Mouse (Mus musculus): ENCODE data around the gene Teddm2. TPM values are rescaled to one million over a fixed set of nuclear protein-coding genes. Genes with fewer than 3 reads are reported as not detected.

Teddm2 gene
- total and polyA plus RNA-seq, 3 experiments = 0.08 to 0.22 TPM; not detected in 1

DNA sequence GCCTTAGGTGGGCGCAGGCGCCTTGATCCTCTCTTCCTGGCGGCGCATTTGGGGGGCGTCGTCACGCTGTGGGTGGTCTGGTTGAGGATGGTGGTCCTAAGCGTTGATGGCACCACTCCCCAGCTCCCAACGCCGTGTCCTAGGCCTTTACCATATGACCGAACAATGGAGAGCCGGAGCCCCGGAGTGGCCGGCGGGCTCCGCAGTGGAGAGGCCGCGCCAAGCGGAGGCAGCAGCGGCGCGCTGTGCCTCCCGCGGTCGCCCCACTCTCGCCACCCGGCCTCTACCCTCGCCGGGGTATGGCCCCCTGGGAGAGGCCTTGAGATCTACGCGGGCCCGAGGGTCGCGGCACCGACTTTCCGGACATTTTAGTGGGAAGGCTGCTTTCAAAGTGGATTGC is 353 bp upstream of the Teddm2 start:
- Histone ChIP-seq H3K9me3 (replicated peaks; ENCODE audit: insufficient read depth, low read length) (no peaks in the 10 kb centered on the region), H3K36me3 (ENCODE audit: control insufficient read depth in 1 of 2, insufficient read depth in 2 of 2, low read length in 2 of 2) (peaks cover 5 to 6% of the 10 kb centered on the region in 2 experiments; a peak in 3 of 4 replicates), H3K9ac (ENCODE audit: control insufficient read depth, low read depth, low read length, poor library complexity, severe bottlenecking) (peak overlapping the region; percentile 84), H3K4me1 (ENCODE audit: control insufficient read depth in 1 of 2, insufficient read depth in 2 of 2, low read length in 2 of 2) (peaks cover 0 to 10% of the 10 kb centered on the region in 2 experiments; a peak in 2 of 4 replicates), H3K27ac (ENCODE audit: control insufficient read depth, low read depth, low read length) (peak overlapping the region; percentile 45), H3K79me2 (ENCODE audit: control insufficient read depth, insufficient read depth, low read length, poor library complexity) (peaks cover 15% of the 10 kb centered on the region), H3K4me3 (ENCODE audit: control insufficient read depth in 1 of 2, insufficient read depth in 1 of 2, low read depth in 2 of 2, low read length in 2 of 2) (peak overlapping the region; percentile 69 to 83), H3K27me3 (ENCODE audit: control insufficient read depth in 1 of 2, insufficient read depth in 2 of 2, low read length in 2 of 2) (no peaks in the 10 kb centered on the region)
- peak; percentile 49 for DNase-seq (ENCODE audit: low read depth, low spot score)
- no peak for TF ChIP-seq ZMIZ1 (IDR thresholded peaks at IDR 0.05; ENCODE audit: low read depth, low read length)
- no peak for TF ChIP-seq MAX (IDR thresholded peaks at IDR 0.05; ENCODE audit: low read length)
- TF ChIP-seq POLR2A (IDR thresholded peaks at IDR 0.05; ENCODE audit: control insufficient read depth in 1 of 2, insufficient read depth in 1 of 2, low read depth in 1 of 2, low read length in 2 of 2, poor library complexity in 1 of 2) = 0 out of 4 replicates have a peak, but pooled peaks of 1 of the 2 experiments have one; percentile 19
- TF ChIP-seq KAT2A (conservative IDR thresholded peaks at IDR 0.05; ENCODE audit: low read depth, low read length) = no peak
- 0 out of 2 replicates have a peak, but pooled peaks have one; percentile 17 for TF ChIP-seq CHD1 (IDR thresholded peaks at IDR 0.05; ENCODE audit: low read depth, low read length)

DNA sequence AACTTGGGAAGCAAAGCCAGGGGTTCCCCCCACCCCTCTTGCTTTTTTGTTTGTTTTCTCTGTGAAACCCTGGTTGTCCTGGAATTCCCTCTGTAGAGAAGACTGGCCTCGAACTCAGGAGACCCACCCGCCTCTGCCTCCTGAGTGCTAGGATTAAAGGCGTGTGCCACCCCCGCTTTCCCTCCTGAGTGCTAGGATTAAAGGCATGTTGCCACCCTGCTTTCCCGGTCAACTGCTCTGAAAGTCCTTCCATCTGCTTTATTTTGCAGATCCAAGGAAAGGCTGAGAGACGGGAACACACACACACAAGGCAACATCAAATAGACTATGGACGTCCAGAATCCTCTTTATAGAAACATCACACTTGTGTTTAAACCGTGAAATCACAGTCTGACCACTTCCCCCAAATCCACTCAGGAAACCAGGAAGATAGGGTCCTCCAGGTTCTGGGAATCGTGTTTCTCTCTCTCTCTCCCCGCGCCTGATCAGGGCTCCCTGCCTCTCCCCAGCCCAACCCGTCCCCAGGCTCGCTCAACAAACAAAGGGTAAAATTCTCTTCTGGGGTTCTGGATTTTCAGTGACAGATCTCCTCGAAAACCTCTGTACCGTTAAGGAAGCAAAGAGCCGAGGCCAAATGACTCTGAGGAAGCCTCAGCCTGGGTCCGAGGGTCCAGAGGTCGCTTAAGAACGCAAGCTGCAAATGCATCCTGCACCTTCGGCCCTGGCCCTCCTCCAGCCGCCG is 868 bp downstream of the Teddm2 start:
- Histone ChIP-seq H3K27ac (ENCODE audit: control insufficient read depth, low read depth, low read length) (0 out of 2 replicates have a peak overlapping the region, but pooled peaks have one; percentile 26), H3K27me3 (ENCODE audit: control insufficient read depth in 1 of 2, insufficient read depth in 2 of 2, low read length in 2 of 2) (no peaks in the 10 kb centered on the region), H3K9me3 (replicated peaks; ENCODE audit: insufficient read depth, low read length) (no peaks in the 10 kb centered on the region), H3K79me2 (ENCODE audit: control insufficient read depth, insufficient read depth, low read length, poor library complexity) (peaks cover 15% of the 10 kb centered on the region), H3K9ac (ENCODE audit: control insufficient read depth, low read depth, low read length, poor library complexity, severe bottlenecking) (peak overlapping the region; percentile 63), H3K4me1 (ENCODE audit: control insufficient read depth in 1 of 2, insufficient read depth in 2 of 2, low read length in 2 of 2) (peaks cover 0 to 10% of the 10 kb centered on the region in 2 experiments; a peak in 2 of 4 replicates), H3K36me3 (ENCODE audit: control insufficient read depth in 1 of 2, insufficient read depth in 2 of 2, low read length in 2 of 2) (peaks cover 5 to 6% of the 10 kb centered on the region in 2 experiments; a peak in 3 of 4 replicates), H3K4me3 (ENCODE audit: control insufficient read depth in 1 of 2, insufficient read depth in 1 of 2, low read depth in 2 of 2, low read length in 2 of 2) (peak overlapping the region; percentile 64 to 80)
- DNase-seq (ENCODE audit: low read depth, low spot score) = no peak
- 0 out of 2 replicates have a peak, but pooled peaks have one; percentile 6 for TF ChIP-seq RCOR1 (IDR thresholded peaks at IDR 0.05; ENCODE audit: low read depth, low read length)
- TF ChIP-seq CTCF (IDR thresholded peaks at IDR 0.05 in 2 of 3, conservative IDR thresholded peaks at IDR 0.05 in 1 of 3; ENCODE audit: control insufficient read depth in 1 of 3, insufficient read depth in 1 of 3, low read depth in 2 of 3, low read length in 3 of 3, poor library complexity in 1 of 3, severe bottlenecking in 1 of 3) = no peak

DNA sequence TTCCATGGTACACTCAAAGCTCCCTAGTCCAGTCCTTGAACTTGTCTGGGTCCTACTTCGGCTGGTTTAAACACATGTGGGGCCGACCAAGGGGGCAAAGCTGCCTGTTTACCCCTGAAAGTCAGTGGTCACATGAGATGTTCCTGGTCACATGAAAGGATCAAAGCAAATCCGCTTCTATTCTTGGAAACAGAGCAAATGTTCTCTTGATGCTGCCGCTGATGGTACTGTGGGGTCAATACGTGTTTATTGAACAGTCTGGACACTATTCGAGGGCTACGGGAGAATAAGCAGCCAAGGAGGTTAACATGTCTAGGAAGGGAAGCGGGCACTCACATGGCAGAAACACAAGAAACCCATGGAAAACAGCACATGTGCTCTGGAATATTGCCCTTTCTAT is 2.8 kb downstream of the Teddm2 start:
- no peak overlapping the region for H3K27ac ChIP-seq (ENCODE audit: control insufficient read depth, low read depth, low read length)
- H3K9me3 ChIP-seq (replicated peaks; ENCODE audit: insufficient read depth, low read length) = no peaks in the 10 kb centered on the region
- H3K27me3 ChIP-seq (ENCODE audit: control insufficient read depth in 1 of 2, insufficient read depth in 2 of 2, low read length in 2 of 2) = no peaks in the 10 kb centered on the region; a peak in 1 of 4 replicates
- no peak for DNase-seq (ENCODE audit: low read depth, low spot score)
- H3K79me2 ChIP-seq (ENCODE audit: control insufficient read depth, insufficient read depth, low read length, poor library complexity) = peaks cover 15% of the 10 kb centered on the region
- no peak overlapping the region for H3K9ac ChIP-seq (ENCODE audit: control insufficient read depth, low read depth, low read length, poor library complexity, severe bottlenecking)
- H3K36me3 ChIP-seq (ENCODE audit: control insufficient read depth in 1 of 2, insufficient read depth in 2 of 2, low read length in 2 of 2) = peaks cover 0 to 6% of the 10 kb centered on the region in 2 experiments; a peak in 1 of 4 replicates
- TF ChIP-seq MYC (IDR thresholded peaks at IDR 0.05; ENCODE audit: low read depth, low read length) = no peak
- TF ChIP-seq NRF1 (IDR thresholded peaks at IDR 0.05; ENCODE audit: insufficient read depth, low read depth, low read length, poor library complexity, severe bottlenecking) = no peak
- H3K4me1 ChIP-seq (ENCODE audit: control insufficient read depth in 1 of 2, insufficient read depth in 2 of 2, low read length in 2 of 2) = peaks cover 0 to 10% of the 10 kb centered on the region in 2 experiments; a peak in 2 of 4 replicates
- H3K4me3 ChIP-seq (ENCODE audit: control insufficient read depth in 1 of 2, insufficient read depth in 1 of 2, low read depth in 2 of 2, low read length in 2 of 2) = no peak overlapping the region

Data from MEL (cell line).